Mouse (Mus musculus) lung, postnatal 10 days (tissue): ENCODE results near the gene Armcx5.
"Not testable (repeated sequence)": the region's sequence is repeated elsewhere in the genome, so short reads cannot be mapped to it uniquely, and the experiment has no call there.

ENCODE experiments used
- DNase-seq: peaks from one replicate; pipeline ENCODE4 v3.0.0; 2021

The Armcx5 gene

DNA sequence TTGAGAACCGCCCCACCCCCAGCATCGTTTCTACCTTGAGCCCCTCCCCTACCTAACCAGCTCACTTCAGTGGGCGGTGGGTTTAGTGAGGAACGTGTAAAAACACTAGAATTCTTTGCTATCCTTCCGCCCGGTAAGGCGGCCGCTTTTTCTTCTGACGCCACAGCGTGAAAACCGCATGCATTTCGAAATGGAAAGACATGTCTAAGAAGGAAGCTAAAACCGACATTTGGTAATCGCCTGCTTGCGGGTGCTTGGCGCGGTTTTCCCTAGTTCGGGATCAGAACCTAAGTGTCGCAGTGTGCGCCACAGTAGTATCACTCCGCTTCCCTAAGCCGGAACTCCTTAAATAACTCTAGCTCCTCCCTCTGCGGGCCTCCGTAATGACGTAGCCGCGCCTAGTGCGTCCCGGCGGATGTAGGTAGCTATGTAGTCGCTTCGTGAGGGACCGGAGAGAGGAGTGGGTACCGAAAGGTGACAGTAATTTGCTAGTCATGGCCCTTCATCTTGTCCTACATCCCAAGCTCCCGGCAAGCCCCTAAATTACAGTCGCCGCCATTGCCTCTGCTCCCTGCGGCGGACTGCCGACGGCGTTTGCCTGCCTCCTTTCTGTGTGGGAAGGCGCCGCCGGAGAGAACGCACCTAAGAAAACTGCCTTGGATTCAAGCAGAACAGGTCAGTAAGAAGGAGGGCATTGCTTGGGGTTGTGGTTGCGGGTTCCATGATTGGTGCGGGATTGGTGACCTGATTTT, at the start of gene Armcx5, which contains the start of gene Gprasp1:
Gene Armcx5, plus strand, starts transcription at position 430 of the 752 bp plus-strand sequence.
Gene Gprasp1, plus strand, starts transcription at position 430 of the 752 bp plus-strand sequence.
- peak; percentile 92 for DNase-seq

GRCm38 (mm10) chrX:135693633-135694032, 48.9 kb upstream of the Armcx5 start, which contains the start of gene Tcp11x2:
Gene Tcp11x2, minus strand, starts transcription at chrX:135693790.
- no peak for DNase-seq

DNA sequence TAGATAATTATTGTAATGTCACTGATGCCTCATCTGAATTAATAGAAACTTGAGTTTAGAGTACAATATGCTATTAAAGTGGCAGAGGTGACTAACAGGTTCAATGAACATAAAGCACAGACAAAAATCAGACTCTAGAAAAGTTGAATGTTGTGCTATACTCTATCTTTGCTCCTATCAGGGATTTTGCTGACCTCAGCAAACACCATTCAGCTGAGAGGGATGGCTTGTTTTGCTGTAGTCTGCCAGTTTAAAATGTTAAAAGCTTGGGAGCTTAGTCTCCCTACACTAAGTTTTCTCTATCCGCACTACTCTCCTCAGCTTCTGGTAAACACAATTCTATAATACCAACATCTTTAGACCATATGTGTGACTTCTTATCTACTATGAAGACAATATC, 39.4 kb upstream of the Armcx5 start:
- DNase-seq: no peak

- DNase-seq: no peak
Observed at GRCm38 (mm10) chrX:135704349-135704748, 38.2 kb upstream of the Armcx5 start.

DNA sequence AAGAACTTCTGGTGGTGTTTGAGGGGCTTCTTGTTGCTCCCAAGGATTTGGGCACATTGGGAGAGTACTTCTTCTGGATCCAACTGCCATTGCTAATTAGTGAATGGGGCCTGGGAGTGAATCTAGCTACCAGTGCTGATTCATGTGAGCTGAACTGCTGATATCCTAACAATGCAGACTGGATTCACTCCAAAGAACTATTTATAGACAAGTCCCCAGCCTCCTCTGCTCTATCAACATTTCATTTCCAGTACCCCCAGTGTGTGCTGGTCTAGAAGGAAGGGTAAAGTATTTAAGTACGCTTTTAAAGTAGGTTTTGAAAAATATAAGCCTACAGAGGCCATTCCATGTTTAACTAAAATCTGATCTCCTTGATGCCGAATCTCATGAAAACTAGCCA, 29.7 kb upstream of the Armcx5 start:
- DNase-seq: no peak

DNA sequence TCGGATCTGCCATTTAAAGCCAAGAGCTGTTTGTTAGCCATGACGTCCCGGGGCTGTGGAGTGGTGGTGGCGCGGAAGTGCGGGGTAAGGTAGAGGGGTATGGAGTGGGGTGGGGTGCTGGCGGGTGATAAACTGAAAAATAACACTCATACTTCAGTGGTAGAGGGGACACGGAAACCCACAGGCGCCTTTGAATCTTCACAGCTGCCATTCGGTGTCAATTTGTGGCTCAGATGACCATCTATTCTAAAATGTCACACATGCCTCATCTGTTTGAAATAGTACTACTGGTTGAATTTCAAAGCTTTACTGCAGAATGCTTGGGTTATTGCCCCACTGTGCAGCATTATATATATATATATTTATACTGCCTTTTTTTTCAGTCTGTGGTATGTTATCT, 17.4 kb upstream of the Armcx5 start, which contains the start of gene Tmsb15a:
Gene Tmsb15a, minus strand, starts transcription at position 101 of the 400 bp plus-strand sequence.
- no peak for DNase-seq

DNA sequence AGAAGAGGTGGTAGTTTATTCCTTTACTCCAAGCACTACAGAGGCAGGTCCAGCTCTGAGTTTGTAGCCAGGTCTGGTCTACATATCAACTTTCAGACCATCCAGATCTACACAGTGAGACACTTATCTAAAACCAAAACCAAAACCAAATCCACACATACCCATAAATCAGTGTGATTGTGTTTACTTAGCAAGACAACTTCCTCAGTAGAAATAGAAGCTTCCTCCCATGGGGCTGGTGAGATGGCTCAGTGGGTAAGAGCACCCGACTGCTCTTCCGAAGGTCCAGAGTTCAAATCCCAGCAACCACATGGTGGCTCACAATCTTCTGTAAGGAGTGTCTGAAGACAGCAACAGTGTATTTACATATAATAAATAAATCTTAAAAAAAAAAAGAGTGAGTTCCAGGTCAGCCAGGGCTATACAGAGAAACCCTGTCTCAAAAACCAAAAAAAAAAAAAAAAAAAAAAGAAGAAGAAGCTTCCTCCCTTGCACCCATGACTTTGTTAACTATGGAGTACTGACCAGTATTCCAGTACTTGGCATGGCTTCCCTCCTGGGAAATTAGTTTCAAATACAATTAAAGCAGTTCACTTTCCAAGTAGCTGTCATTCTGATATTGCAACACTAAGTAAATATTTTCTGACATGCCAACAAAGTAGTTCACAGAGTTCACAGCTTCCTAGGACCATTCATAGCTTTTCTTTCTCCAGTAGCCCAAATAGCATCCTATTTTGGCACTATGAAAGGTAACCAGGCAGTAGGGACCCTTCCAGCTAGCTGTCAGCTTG, 3.6 kb upstream of the Armcx5 start:
- no peak for DNase-seq

- no peak for DNase-seq
Observed at GRCm38 (mm10) chrX:135743056-135743355, 473 bp downstream of the Armcx5 start.

DNA sequence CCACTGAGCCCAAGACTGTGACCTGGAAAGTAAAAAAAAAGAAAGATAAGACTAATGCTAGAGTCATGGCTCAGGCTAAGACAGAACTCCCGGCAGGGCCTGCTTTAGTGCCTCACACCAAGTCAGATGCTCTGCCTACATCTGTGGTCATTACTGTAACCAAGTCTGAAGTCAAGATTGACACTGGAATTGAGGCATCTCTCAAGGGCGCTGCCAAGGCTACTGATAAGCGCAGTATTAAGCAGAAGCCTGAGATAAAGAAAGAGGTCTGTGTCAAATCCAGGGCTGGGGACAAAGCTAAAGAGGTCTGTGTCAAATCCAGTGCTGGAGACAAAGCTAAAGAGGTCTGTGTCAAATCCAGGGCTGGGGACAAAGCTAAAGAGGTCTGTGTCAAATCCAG, 2.8 kb downstream of the Armcx5 start:
- not testable (repeated sequence) for DNase-seq

- DNase-seq: peak; percentile 70
Observed at GRCm38 (mm10) chrX:135752832-135753231, 10.3 kb downstream of the Armcx5 start.

DNA sequence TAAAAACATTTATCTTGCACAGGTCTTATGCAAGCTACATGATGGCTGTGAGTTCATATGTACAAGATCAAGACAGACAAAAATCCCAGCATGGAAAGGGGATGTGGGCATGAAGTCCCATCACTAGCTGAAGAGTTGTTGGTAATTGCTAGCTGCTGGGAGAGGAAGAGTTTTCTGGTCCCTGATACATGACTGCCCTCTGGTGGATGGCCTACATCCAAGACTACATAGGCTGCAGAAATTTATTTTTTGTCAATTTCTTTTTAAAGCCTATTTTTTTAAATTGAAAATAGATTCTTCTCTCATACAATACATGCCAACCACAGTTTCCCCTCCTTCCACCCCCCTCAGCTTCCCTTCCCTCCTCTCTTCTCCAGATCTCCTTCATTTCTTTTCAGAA, 19.2 kb downstream of the Armcx5 start:
- peak; percentile 28 for DNase-seq

GRCm38 (mm10) chrX:135768043-135768548, 25.6 kb downstream of the Armcx5 start:
- DNase-seq: no peak

- DNase-seq: no peak
Observed at GRCm38 (mm10) chrX:135768565-135768964, 26.0 kb downstream of the Armcx5 start.

DNA sequence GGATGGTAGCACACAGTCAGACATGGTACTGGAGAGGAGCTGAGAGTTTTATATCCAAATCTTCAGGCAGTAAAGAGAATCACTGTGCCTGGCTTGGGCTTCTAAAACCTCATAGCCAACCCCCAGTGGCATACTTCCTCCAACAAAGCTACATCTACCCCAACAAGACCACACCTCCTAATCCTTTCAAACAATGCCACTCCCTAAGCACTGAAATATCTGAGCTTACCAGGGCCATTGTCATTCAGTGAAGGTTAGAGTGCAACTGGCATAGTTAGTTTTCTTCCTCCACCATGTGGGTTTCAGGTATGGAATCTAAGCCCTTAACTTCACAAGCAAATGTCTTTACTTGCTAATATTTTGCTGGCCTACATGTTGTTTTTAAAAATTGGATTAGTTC, 49.0 kb downstream of the Armcx5 start:
- no peak for DNase-seq

- DNase-seq: no peak
Observed at GRCm38 (mm10) chrX:135792326-135792725, 49.8 kb downstream of the Armcx5 start.

- DNase-seq: peak; percentile 57
Observed at GRCm38 (mm10) chrX:135795591-135796304, 53.2 kb downstream of the Armcx5 start.

GRCm38 (mm10) chrX:135796305-135797211, 54.0 kb downstream of the Armcx5 start:
- peak; percentile 1 for DNase-seq
